Comparison of ENCODE assay signal across 19 mouse cellular contexts in genomic region chr16:85951628-85952027, GRCm38 (mm10). TPM values are rescaled to one million over a fixed set of nuclear protein-coding genes. Genes with fewer than 3 reads are reported as not detected.
A peak's percentile ranks its signal among the peaks of the same experiment; 100 is the strongest.
DNase-seq lines count a peak whose midpoint lies in the region; ATAC-seq lines count a peak whose summit lies in the region.
"Had no signal": no experiment of that assay in that cellular context is flagged by ENCODE, and none has a peak within 500 bp of the region (broad histone marks: within the 10 kb centered on the region; RNA-seq: fewer than 3 reads in every experiment).

No protein-coding gene starts in this region.

- no peaks in the 10 kb centered on the region; the same call in 1 of the 2 replicates for H3K4me1 ChIP-seq in embryonic facial prominence, embryonic 12.5 days
- H3K4me1 ChIP-seq in embryonic facial prominence, embryonic 10.5 days, result 0 out of 2 replicates have a peak, but pooled peaks cover 3% of the 10 kb centered on the region
- H3K4me1 ChIP-seq in limb, embryonic 13.5 days, result 0 out of 2 replicates have a peak, but pooled peaks cover 6% of the 10 kb centered on the region
- peaks cover 4% of the 10 kb centered on the region for H3K4me1 ChIP-seq in limb, embryonic 10.5 days

- H3K4me2 ChIP-seq in embryonic facial prominence, embryonic 12.5 days (replicated peaks), result no peak overlapping the region
- H3K4me2 ChIP-seq in limb, embryonic 13.5 days (replicated peaks), result no peak overlapping the region

- H3K4me3 ChIP-seq in embryonic facial prominence, embryonic 12.5 days, result no peak overlapping the region
- H3K4me3 ChIP-seq in embryonic facial prominence, embryonic 10.5 days, result no peak overlapping the region
- H3K4me3 ChIP-seq in limb, embryonic 13.5 days, result no peak overlapping the region
- H3K4me3 ChIP-seq in limb, embryonic 10.5 days, result no peak overlapping the region

- H3K27ac ChIP-seq in embryonic facial prominence, embryonic 12.5 days, result no peak overlapping the region
- no peak overlapping the region for H3K27ac ChIP-seq in embryonic facial prominence, embryonic 10.5 days (replicated peaks)
- no peak overlapping the region for H3K27ac ChIP-seq in limb, embryonic 13.5 days
- H3K27ac ChIP-seq in limb, embryonic 10.5 days, result no peak overlapping the region

- H3K27me3 ChIP-seq in embryonic facial prominence, embryonic 12.5 days, result no peaks in the 10 kb centered on the region
- no peaks in the 10 kb centered on the region for H3K27me3 ChIP-seq in embryonic facial prominence, embryonic 10.5 days (replicated peaks; ENCODE audit: low read depth, poor library complexity, severe bottlenecking)
- no peaks in the 10 kb centered on the region for H3K27me3 ChIP-seq in limb, embryonic 13.5 days
- no peaks in the 10 kb centered on the region for H3K27me3 ChIP-seq in limb, embryonic 10.5 days (ENCODE audit: low read depth, poor library complexity, severe bottlenecking)
- H3K27me3 ChIP-seq: CH12.LX, Patski had no signal

- no peak for DNase-seq in embryonic facial prominence, embryonic 10.5 days (ENCODE audit: low spot score)
- no peak for DNase-seq in limb, embryonic 10.5 days (ENCODE audit: low spot score)
- DNase-seq: adrenal gland, adult 2 months; adrenal gland, adult 8-10 months; adrenal gland, postnatal 10 days; adrenal gland, postnatal 14 days; adrenal gland, postnatal 25 days; adrenal gland, postnatal 36 days; B cell, adult 2 months; cerebellum, adult 11 months; cerebellum, adult 11-12 months; cerebellum, adult 18-20 months had no signal

- 0 out of 2 replicates have a peak, but pooled peaks have one; percentile 56 for ATAC-seq in embryonic facial prominence, embryonic 12.5 days (ENCODE audit: insufficient number of reproducible peaks, insufficient read depth, low FRiP score, low TSS enrichment)
- ATAC-seq in limb, embryonic 13.5 days (ENCODE audit: low FRiP score, low read depth), result 0 out of 2 replicates have a peak, but pooled peaks have one; percentile 55
- ATAC-seq: activated CD4-positive, CD25-positive, alpha-beta regulatory T cell, adult 4 months; CD4-positive, CD25-positive, alpha-beta regulatory T cell, adult 4 months; Patski had no signal

- no peak overlapping the region for H3K9ac ChIP-seq in embryonic facial prominence, embryonic 12.5 days
- H3K9ac ChIP-seq in limb, embryonic 13.5 days, result no peak overlapping the region

- no peaks in the 10 kb centered on the region for H3K9me3 ChIP-seq in embryonic facial prominence, embryonic 12.5 days
- no peaks in the 10 kb centered on the region for H3K9me3 ChIP-seq in embryonic facial prominence, embryonic 10.5 days
- no peaks in the 10 kb centered on the region for H3K9me3 ChIP-seq in limb, embryonic 13.5 days
- no peaks in the 10 kb centered on the region for H3K9me3 ChIP-seq in limb, embryonic 10.5 days (replicated peaks)
- H3K9me3 ChIP-seq: G1E had no signal

- 89% methylated on average over 4 of the region's 4 CpGs for WGBS in embryonic facial prominence, embryonic 12.5 days
- WGBS in embryonic facial prominence, embryonic 10.5 days, result 87% methylated on average over 4 of the region's 4 CpGs
- WGBS in limb, embryonic 13.5 days, result 92% methylated on average over 4 of the region's 4 CpGs
- WGBS in limb, embryonic 10.5 days, result 92% methylated on average over 4 of the region's 4 CpGs

- H3K36me3 ChIP-seq in embryonic facial prominence, embryonic 12.5 days, result no peaks in the 10 kb centered on the region
- H3K36me3 ChIP-seq in embryonic facial prominence, embryonic 10.5 days (replicated peaks), result no peaks in the 10 kb centered on the region
- no peaks in the 10 kb centered on the region for H3K36me3 ChIP-seq in limb, embryonic 13.5 days
- H3K36me3 ChIP-seq in limb, embryonic 10.5 days, result no peaks in the 10 kb centered on the region
- H3K36me3 ChIP-seq: G1E had no signal

RNA-seq across cellular contexts. Expression of gene Adamts5, which starts 50.0 kb away (rescaled TPM):
- 3.5 TPM in 2 replicates for polyA plus RNA-seq in embryonic facial prominence, embryonic 12.5 days (2016; fragmentation: Nextera tagmentation; extraction: Ambion mirVana)
- 0.73 and 1.1 TPM in 2 replicates for polyA plus RNA-seq in embryonic facial prominence, embryonic 10.5 days (2016; fragmentation: Nextera tagmentation; extraction: Ambion mirVana)
- 8.8 and 9.5 TPM in 2 replicates for polyA plus RNA-seq in limb, embryonic 13.5 days (2015; fragmentation: Nextera tagmentation; extraction: Ambion mirVana)
- polyA plus RNA-seq in limb, embryonic 10.5 days (2016; fragmentation: Nextera tagmentation; extraction: Ambion mirVana), result 0.83 and 1.1 TPM in 2 replicates
- polyA plus RNA-seq: CD4-positive, CD25-positive, alpha-beta regulatory T cell, adult 4 months had no signal
